Mouse (Mus musculus): ENCODE data around the gene B3glct.

DNA sequence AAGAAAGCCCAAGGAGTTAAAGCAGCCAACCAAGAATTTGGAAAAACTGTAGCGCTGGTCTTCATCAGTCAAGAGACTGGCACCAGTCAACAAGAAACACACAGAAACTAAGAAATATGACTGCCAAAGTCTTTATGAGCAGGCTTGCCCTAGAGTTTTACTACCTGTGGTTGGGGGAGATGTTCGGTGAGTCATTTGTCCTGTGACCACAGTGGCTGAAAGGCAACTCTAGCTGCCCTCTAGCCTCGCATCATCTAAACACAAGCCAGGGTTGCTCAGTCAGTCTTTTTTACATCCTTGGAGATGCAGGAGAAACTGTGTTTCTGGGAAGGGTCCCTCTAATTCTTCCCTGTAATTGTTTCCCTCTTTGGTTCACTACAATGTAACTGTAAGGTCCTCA is 834 bp upstream of the B3glct start:
- TF ChIP-seq CTCF (IDR thresholded peaks at IDR 0.05; ENCODE audit: extremely low read depth, insufficient read length, insufficient replicate concordance, low read depth, low read length) (no peak), POLR2A (IDR thresholded peaks at IDR 0.05; ENCODE audit: low read depth, low read length) (no peak)

Data from small intestine, adult 2 months (tissue).